Mouse (Mus musculus): ENCODE measurements around the gene Prune2. TPM values are rescaled to one million over a fixed set of nuclear protein-coding genes. Genes with fewer than 3 reads are reported as not detected.

The Prune2 gene
- polyA plus RNA-seq, 1 experiment from 2014 or later = 2.6 TPM

- no peak for ATAC-seq (ENCODE audit: insufficient read depth, low FRiP score, low TSS enrichment)
- no peaks in the 10 kb centered on the region for H3K36me3 ChIP-seq (ENCODE audit: control insufficient read depth, insufficient read depth, low read length)
- H3K4me2 ChIP-seq (ENCODE audit: low read depth) = no peak overlapping the region
- no peaks in the 10 kb centered on the region for H3K4me1 ChIP-seq (ENCODE audit: control insufficient read depth, insufficient read depth, low read length)
- H3K27me3 ChIP-seq (ENCODE audit: control insufficient read depth, insufficient read depth, low read length) = no peaks in the 10 kb centered on the region
- no peak for DNase-seq (ENCODE audit: low spot score)
- 90% methylated on average over 5 of the region's 5 CpGs for WGBS
- no peak overlapping the region for H3K27ac ChIP-seq (ENCODE audit: low read depth, low read length)
- H3K4me3 ChIP-seq (ENCODE audit: low read depth, low read length) = no peak overlapping the region
- no peak overlapping the region for H3K9ac ChIP-seq (ENCODE audit: low read length)
- H3K9me3 ChIP-seq (ENCODE audit: control insufficient read depth, low read length) = no peaks in the 10 kb centered on the region
Measured at GRCm38 (mm10) chr19:17071205-17071604, 115.3 kb downstream of the Prune2 start.

DNA sequence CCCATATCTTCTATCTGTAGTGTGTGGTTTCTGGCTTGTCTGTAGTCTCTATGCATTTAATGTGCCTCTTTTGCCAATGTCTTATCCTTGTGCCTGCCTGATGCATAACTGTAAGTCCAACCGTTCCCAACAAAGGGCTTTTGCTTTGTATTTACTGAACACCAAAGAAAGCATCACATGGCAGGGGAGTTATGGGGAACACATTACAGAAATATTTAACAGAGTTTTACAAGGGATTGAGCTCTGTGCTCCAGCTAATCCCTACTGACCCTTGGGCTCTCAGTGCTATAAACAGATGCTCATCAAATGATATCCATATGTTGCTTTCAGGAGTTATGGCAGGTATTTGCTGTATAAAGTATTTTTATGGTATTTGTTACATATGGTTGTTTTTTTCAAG is 116.3 kb downstream of the Prune2 start:
- Histone ChIP-seq H3K36me3 (ENCODE audit: control insufficient read depth, insufficient read depth, low read length) (no peaks in the 10 kb centered on the region), H3K4me1 (ENCODE audit: control insufficient read depth, insufficient read depth, low read length) (no peaks in the 10 kb centered on the region), H3K27me3 (ENCODE audit: control insufficient read depth, insufficient read depth, low read length) (no peaks in the 10 kb centered on the region), H3K4me2 (ENCODE audit: low read depth) (no peak overlapping the region), H3K9me3 (ENCODE audit: control insufficient read depth, low read length) (no peaks in the 10 kb centered on the region), H3K27ac (ENCODE audit: low read depth, low read length) (no peak overlapping the region), H3K4me3 (ENCODE audit: low read depth, low read length) (no peak overlapping the region), H3K9ac (ENCODE audit: low read length) (no peak overlapping the region)
- ATAC-seq (ENCODE audit: insufficient read depth, low FRiP score, low TSS enrichment) (no peak), DNase-seq (ENCODE audit: low spot score) (no peak)
- WGBS = 91% methylated on average over 1 of the region's 1 CpGs

GRCm38 (mm10) chr19:17078643-17079316 is 122.9 kb downstream of the Prune2 start:
- DNase-seq (ENCODE audit: low spot score) = peak; percentile 19
- no peak overlapping the region for H3K4me3 ChIP-seq (ENCODE audit: low read depth, low read length)
- no peaks in the 10 kb centered on the region for H3K4me1 ChIP-seq (ENCODE audit: control insufficient read depth, insufficient read depth, low read length)
- no peaks in the 10 kb centered on the region for H3K36me3 ChIP-seq (ENCODE audit: control insufficient read depth, insufficient read depth, low read length)
- ATAC-seq (ENCODE audit: insufficient read depth, low FRiP score, low TSS enrichment) = no peak
- no peaks in the 10 kb centered on the region for H3K9me3 ChIP-seq (ENCODE audit: control insufficient read depth, low read length)
- no peak overlapping the region for H3K27ac ChIP-seq (ENCODE audit: low read depth, low read length)
- WGBS = 50% methylated on average over 8 of the region's 8 CpGs
- H3K27me3 ChIP-seq (ENCODE audit: control insufficient read depth, insufficient read depth, low read length) = no peaks in the 10 kb centered on the region
- no peak overlapping the region for H3K9ac ChIP-seq (ENCODE audit: low read length)
- H3K4me2 ChIP-seq (ENCODE audit: low read depth) = no peak overlapping the region

DNA sequence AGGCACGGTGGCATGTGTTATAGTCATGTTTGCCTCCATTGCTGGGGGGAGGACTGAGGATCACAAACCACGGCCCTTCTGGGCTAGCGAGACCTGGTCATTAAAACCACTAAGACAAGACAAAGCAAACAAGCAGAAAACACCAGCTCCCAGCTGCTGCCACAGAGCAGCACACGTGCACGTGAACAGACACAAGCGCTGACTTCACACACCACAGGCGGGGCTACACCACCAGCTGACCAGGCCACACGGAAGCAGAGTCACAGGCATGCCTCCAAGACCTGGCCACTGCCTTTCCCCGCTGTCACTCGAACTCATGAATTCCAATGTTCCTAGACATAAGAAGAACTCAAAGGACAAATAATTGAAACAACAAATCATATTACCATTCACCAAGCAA is 125.5 kb downstream of the Prune2 start:
- Histone ChIP-seq H3K4me2 (ENCODE audit: low read depth) (no peak overlapping the region), H3K4me1 (ENCODE audit: control insufficient read depth, insufficient read depth, low read length) (no peaks in the 10 kb centered on the region), H3K4me3 (ENCODE audit: low read depth, low read length) (no peak overlapping the region), H3K27ac (ENCODE audit: low read depth, low read length) (no peak overlapping the region), H3K27me3 (ENCODE audit: control insufficient read depth, insufficient read depth, low read length) (no peaks in the 10 kb centered on the region), H3K9me3 (ENCODE audit: control insufficient read depth, low read length) (no peaks in the 10 kb centered on the region), H3K36me3 (ENCODE audit: control insufficient read depth, insufficient read depth, low read length) (no peaks in the 10 kb centered on the region), H3K9ac (ENCODE audit: low read length) (no peak overlapping the region)
- no peak for ATAC-seq (ENCODE audit: insufficient read depth, low FRiP score, low TSS enrichment)
- WGBS = 82% methylated on average over 10 of the region's 10 CpGs
- no peak for DNase-seq (ENCODE audit: low spot score)

GRCm38 (mm10) chr19:17094067-17094466 is 138.1 kb downstream of the Prune2 start:
- no peak overlapping the region for H3K4me2 ChIP-seq (ENCODE audit: low read depth)
- no peak overlapping the region for H3K9ac ChIP-seq (ENCODE audit: low read length)
- no peak for ATAC-seq (ENCODE audit: insufficient read depth, low FRiP score, low TSS enrichment)
- 46% methylated on average over 8 of the region's 8 CpGs for WGBS
- H3K4me3 ChIP-seq (ENCODE audit: low read depth, low read length) = no peak overlapping the region
- DNase-seq (ENCODE audit: low spot score) = peak; percentile 26
- H3K36me3 ChIP-seq (ENCODE audit: control insufficient read depth, insufficient read depth, low read length) = no peaks in the 10 kb centered on the region
- no peaks in the 10 kb centered on the region for H3K9me3 ChIP-seq (ENCODE audit: control insufficient read depth, low read length)
- no peak overlapping the region for H3K27ac ChIP-seq (ENCODE audit: low read depth, low read length)
- H3K27me3 ChIP-seq (ENCODE audit: control insufficient read depth, insufficient read depth, low read length) = no peaks in the 10 kb centered on the region
- no peaks in the 10 kb centered on the region for H3K4me1 ChIP-seq (ENCODE audit: control insufficient read depth, insufficient read depth, low read length)

DNA sequence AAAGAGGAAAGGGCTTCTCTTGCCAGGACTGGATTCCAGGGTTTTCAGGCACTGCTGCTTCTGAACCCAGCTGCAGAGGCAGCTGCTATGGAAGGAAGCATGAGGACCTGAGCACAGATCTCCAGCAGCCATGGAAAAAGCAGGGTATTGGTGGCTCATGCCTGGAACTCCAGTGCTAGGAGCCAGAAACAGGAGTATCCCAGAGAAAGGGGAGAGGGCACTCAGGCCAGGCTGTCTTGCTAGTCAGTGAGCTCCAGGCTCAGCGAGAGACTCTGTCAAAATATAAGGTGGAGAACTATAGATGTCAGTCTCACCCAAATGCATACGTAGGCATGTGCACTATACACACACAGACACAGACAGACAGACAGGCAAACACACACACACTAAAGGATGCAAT is 140.4 kb downstream of the Prune2 start:
- WGBS = 86% methylated on average over 2 of the region's 2 CpGs
- no peak overlapping the region for H3K4me3 ChIP-seq (ENCODE audit: low read depth, low read length)

DNA sequence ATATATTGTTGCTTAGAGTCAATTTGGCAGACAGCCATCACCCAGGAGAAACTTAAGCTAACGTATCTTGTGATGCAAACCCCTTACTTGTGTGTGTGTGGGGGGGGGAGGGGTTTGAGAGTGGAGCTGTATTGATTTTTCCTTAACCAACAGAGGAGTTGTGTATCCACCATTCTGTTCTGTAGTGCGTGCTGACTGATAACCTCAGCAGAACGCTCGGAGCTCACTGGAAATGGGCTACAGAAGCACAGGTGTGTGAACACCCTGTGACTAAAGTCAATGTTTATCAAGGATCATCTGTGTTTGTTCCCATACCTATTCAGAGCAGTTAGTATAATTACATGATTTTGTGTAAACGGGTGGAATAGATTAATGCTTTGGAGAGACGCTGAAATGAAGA is 141.3 kb downstream of the Prune2 start:
- H3K27me3 ChIP-seq (ENCODE audit: control insufficient read depth, insufficient read depth, low read length) = no peaks in the 10 kb centered on the region
- no peaks in the 10 kb centered on the region for H3K4me1 ChIP-seq (ENCODE audit: control insufficient read depth, insufficient read depth, low read length)
- H3K9me3 ChIP-seq (ENCODE audit: control insufficient read depth, low read length) = no peaks in the 10 kb centered on the region
- H3K4me3 ChIP-seq (ENCODE audit: low read depth, low read length) = no peak overlapping the region
- no peak overlapping the region for H3K4me2 ChIP-seq (ENCODE audit: low read depth)
- no peak overlapping the region for H3K9ac ChIP-seq (ENCODE audit: low read length)
- ATAC-seq (ENCODE audit: insufficient read depth, low FRiP score, low TSS enrichment) = no peak
- no peaks in the 10 kb centered on the region for H3K36me3 ChIP-seq (ENCODE audit: control insufficient read depth, insufficient read depth, low read length)
- DNase-seq (ENCODE audit: low spot score) = no peak
- 87% methylated on average over 6 of the region's 6 CpGs for WGBS
- no peak overlapping the region for H3K27ac ChIP-seq (ENCODE audit: low read depth, low read length)

More for the DNA sequence above, 140.4 kb downstream of the Prune2 start:
- H3K4me2 ChIP-seq (ENCODE audit: low read depth) = no peak overlapping the region
- H3K9me3 ChIP-seq (ENCODE audit: control insufficient read depth, low read length) = no peaks in the 10 kb centered on the region
- no peak for DNase-seq (ENCODE audit: low spot score)
- no peaks in the 10 kb centered on the region for H3K4me1 ChIP-seq (ENCODE audit: control insufficient read depth, insufficient read depth, low read length)
- no peak overlapping the region for H3K9ac ChIP-seq (ENCODE audit: low read length)
- no peak for ATAC-seq (ENCODE audit: insufficient read depth, low FRiP score, low TSS enrichment)
- no peak overlapping the region for H3K27ac ChIP-seq (ENCODE audit: low read depth, low read length)
- no peaks in the 10 kb centered on the region for H3K27me3 ChIP-seq (ENCODE audit: control insufficient read depth, insufficient read depth, low read length)
- no peaks in the 10 kb centered on the region for H3K36me3 ChIP-seq (ENCODE audit: control insufficient read depth, insufficient read depth, low read length)

DNA sequence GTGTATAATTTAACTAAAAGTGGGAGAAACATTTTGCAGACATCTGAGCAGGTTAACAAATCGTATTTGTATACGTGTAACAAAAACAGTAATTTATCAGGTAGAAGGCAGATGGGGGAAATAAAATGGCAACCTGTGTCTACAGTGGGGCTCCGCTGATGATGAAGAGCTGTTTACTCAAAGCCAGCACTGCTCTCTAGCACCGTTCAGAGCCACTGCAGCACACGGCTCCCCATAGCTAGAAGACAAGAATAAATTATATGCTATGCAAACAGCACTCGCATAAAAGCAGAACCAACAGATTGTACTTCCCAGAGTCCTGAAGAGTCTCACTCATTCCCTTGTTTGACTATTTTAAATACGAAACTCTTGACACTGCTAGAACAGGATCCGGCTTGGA is 152.9 kb downstream of the Prune2 start:
- Histone ChIP-seq H3K4me1 (ENCODE audit: control insufficient read depth, insufficient read depth, low read length) (no peaks in the 10 kb centered on the region), H3K27me3 (ENCODE audit: control insufficient read depth, insufficient read depth, low read length) (no peaks in the 10 kb centered on the region), H3K9me3 (ENCODE audit: control insufficient read depth, low read length) (no peaks in the 10 kb centered on the region), H3K9ac (ENCODE audit: low read length) (no peak overlapping the region), H3K4me3 (ENCODE audit: low read depth, low read length) (no peak overlapping the region), H3K27ac (ENCODE audit: low read depth, low read length) (no peak overlapping the region), H3K36me3 (ENCODE audit: control insufficient read depth, insufficient read depth, low read length) (no peaks in the 10 kb centered on the region), H3K4me2 (ENCODE audit: low read depth) (no peak overlapping the region)
- DNase-seq (ENCODE audit: low spot score) (no peak), ATAC-seq (ENCODE audit: insufficient read depth, low FRiP score, low TSS enrichment) (no peak)
- 71% methylated on average over 8 of the region's 8 CpGs for WGBS

DNA sequence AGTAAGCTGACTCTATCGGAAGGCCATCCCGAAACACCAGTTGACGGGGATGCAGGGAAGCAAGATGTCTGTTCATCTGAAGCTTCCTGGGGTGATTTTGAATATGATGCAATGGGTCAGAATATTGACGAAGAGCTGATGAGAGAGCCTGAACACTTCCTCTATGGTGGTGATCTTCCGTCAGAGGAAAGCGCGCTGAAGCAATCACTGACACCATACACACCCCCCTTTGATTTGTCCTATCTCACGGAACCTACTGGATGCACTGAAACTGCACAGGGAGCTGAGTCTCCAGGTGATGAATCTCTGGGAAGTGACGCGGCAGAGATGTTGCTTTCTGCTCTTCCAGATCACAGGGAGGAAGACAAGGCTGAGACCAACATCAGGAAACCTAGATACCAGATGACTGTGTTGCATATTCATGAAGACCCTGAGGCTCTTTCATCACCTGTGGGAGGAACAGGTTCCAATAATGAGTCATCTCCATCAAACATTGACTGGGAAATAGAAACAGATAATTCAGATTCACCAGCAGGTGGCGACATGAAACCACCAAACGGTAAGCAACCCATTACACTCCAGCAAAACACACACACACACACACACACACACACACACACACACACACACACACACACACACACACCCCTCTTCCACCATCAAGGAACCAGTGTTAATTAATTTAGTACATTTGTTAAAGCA is 168.3 kb downstream of the Prune2 start:
- Histone ChIP-seq H3K4me1 (ENCODE audit: control insufficient read depth, insufficient read depth, low read length) (no peaks in the 10 kb centered on the region), H3K9me3 (ENCODE audit: control insufficient read depth, low read length) (no peaks in the 10 kb centered on the region), H3K4me2 (ENCODE audit: low read depth) (no peak overlapping the region), H3K4me3 (ENCODE audit: low read depth, low read length) (no peak overlapping the region), H3K9ac (ENCODE audit: low read length) (no peak overlapping the region), H3K27ac (ENCODE audit: low read depth, low read length) (no peak overlapping the region), H3K27me3 (ENCODE audit: control insufficient read depth, insufficient read depth, low read length) (no peaks in the 10 kb centered on the region), H3K36me3 (ENCODE audit: control insufficient read depth, insufficient read depth, low read length) (no peaks in the 10 kb centered on the region)
- DNase-seq (ENCODE audit: low spot score) (peak; percentile 47), ATAC-seq (ENCODE audit: insufficient read depth, low FRiP score, low TSS enrichment) (no peak)
- WGBS = 70% methylated on average over 12 of the region's 12 CpGs
